Mouse (Mus musculus) brain, adult 2 months (tissue): ENCODE data around the gene Myh3.
"Not testable (repeated sequence)": the region's sequence is repeated elsewhere in the genome, so short reads cannot be mapped to it uniquely, and the experiment has no call there.

ENCODE experiments used
- DNase-seq: peaks from one replicate; pipeline ENCODE4 v3.0.0; 2011; ENCODE audit warnings: low read depth, low spot score

The Myh3 gene

DNA sequence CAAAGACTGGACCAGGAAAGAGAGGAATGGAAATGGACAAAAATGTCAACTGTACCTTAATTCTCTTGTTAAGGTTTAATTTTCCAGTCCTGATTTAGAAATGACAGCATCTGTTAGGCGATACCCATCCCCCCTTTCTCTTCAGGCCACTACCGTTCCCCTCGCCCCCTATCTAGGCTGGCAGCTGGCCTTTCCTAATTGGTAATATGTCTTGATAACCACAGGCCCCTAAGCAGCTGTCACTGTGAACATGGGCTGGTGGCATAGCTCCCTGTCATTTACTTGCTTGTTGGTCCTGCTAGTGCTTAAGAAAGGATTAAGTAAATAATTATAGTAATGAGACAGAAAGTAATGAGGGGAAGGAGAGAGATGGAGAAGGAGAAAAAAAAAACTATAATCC is 665 bp upstream of the Myh3 start:
- no peak for DNase-seq

DNA sequence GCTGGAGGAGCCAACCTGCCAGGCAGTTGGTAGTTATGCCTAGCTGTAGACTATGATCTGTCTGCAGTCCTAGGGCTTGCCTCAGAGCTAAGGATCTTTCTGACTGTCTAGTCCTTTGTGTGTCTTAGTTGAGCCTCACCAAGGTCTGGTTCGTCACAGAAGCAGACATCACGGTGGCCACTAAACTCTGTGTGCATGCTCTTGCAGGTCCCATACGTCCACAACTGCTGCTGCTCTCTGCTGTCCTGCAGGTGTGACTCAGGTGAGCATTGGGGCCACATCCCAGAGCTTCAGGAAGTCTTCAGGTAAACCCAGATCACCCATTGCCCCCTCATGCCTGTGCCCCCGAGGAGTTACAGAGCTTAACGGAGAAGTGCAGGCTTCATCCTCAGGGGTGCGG is 788 bp downstream of the Myh3 start:
- DNase-seq: no peak

DNA sequence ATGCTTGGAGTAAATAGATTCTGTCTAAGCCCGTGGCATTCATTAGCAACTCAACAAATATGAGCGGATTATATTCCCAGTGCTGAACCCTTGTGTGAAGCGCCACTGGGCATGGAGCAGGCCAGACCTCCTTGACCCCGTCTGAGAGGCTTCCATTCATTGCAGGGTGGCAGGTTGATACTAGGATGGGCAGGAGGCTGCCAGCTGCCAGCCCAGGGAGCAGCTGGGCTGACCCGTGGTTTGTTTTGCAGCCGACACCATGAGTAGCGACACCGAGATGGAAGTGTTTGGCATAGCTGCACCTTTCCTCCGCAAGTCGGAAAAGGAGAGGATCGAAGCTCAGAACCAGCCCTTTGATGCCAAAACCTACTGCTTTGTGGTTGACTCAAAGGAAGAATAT is 1.6 kb downstream of the Myh3 start:
- DNase-seq: no peak

- peak; percentile 80 for DNase-seq
Observed at GRCm38 (mm10) chr11:67080168-67080567, 2.1 kb downstream of the Myh3 start.

DNA sequence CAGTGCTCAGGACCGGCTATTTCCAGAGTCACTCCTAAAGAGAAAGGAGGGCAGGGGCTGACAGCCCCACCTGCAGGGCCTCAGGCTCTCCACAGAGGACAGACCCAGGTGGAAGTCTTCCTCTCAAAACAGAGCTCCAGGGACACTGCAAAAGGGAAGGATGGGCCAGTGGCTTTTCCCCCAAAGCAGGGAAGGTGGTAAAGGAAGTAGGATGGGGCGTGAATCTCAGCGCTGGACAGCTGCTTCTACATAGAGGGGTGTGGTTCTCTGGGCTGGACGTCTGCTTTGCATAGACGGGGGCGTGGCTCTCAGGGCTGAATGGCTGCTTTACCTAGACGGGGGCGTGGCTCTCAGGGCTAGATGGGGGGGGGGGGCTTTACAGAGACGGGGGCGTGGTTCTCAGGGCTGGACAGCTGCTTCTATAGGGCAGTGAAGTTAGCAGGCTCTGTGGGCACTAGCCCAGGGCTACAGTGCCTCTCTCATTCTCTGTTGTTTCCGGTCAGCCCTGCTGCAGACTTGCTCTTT is 3.1 kb downstream of the Myh3 start:
- no peak for DNase-seq

DNA sequence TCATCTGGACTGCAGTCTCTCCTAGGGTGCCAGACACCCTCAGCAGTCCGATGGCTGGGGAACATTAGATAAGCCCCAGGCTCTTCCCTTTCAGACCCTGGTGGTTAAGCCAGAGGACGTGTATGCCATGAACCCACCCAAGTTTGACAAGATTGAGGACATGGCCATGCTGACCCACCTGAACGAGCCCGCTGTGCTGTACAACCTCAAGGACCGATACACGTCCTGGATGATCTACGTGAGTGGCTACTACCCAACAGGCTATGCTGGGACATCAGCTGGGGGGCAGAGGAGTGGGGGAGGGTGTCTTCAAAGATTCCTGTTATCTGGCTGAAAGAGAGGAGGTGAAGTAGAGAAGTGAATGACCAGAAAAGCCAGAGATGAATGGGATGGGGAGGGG is 4.1 kb downstream of the Myh3 start:
- DNase-seq: no peak

DNA sequence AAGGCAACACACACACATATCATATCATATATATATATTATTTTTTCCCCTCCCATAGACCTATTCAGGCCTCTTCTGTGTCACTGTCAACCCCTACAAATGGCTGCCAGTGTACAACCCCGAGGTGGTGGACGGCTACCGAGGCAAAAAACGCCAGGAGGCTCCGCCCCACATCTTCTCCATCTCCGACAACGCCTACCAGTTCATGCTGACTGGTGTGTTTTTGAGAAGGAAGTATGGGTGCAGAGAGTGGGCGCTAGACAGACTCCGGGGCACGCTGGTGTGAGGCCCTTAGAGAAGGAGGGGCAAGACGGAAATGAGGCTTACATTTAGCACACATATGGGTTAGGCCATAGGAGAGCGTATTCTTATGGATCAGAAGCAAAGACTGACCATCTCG is 4.7 kb downstream of the Myh3 start:
- DNase-seq: no peak

DNA sequence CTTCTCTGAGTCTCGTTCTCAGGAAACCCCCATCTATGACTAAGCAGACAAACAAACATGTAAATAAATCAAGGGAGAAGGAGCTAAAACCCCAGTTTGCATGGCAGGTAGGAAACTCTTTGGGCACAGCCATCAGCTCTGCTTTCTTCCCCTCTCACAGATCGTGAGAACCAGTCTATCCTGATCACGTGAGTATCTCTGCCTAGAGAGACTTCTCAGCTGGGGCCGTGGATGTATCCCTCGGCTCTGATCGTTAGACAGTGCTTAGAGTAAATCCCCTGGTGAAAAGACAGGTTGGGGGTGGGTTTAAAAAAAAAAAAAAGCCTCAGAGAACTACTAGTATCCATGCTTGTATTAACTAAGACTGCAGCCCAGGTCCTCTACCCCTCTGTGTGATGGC is 5.1 kb downstream of the Myh3 start:
- no peak for DNase-seq

DNA sequence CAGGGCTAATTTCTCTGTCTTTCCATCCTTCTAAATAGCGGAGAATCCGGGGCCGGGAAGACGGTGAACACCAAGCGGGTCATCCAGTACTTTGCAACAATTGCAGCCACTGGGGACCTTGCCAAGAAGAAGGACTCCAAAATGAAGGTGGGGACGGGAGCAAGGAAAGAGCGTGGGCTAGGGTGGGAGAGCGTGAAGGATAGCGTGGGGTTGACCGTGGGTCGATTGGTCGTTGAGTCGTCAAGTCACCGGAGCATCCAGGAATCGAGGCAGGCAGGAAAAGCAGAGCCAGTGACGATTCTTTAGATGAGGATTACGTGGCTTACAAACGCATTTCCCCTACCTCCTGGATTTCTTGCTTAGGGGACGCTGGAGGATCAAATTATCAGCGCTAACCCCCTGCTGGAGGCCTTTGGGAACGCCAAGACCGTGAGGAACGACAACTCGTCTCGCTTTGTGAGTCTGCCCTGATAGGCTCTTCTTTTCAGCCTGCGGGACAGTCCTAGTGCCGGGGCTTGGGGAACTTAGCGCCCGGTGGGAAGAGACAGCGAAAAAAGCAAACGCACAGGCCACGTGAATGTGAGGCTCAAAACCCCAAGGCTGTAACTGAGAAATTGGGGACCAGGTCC is 5.7 kb downstream of the Myh3 start:
- no peak for DNase-seq

DNA sequence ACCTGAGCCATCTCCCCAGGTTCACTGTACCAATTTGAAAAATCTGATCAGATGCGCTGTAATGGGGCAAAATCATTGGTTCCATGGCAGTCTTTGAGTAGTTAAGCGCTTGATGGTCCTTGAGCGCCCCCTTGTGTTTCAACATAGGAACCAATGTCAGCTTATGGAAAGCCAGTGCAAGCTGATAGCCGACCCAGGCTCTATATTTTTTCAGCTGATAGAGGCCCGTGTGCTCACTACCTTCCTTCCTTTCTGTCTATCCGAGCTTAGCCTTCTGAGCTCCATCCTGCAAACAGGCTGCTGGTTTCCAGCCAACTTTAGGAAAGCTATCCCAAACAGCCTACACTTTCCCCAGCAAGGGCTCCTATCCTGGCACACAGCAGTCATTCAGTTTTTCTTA is 7.4 kb downstream of the Myh3 start:
- peak; percentile 92 for DNase-seq

DNA sequence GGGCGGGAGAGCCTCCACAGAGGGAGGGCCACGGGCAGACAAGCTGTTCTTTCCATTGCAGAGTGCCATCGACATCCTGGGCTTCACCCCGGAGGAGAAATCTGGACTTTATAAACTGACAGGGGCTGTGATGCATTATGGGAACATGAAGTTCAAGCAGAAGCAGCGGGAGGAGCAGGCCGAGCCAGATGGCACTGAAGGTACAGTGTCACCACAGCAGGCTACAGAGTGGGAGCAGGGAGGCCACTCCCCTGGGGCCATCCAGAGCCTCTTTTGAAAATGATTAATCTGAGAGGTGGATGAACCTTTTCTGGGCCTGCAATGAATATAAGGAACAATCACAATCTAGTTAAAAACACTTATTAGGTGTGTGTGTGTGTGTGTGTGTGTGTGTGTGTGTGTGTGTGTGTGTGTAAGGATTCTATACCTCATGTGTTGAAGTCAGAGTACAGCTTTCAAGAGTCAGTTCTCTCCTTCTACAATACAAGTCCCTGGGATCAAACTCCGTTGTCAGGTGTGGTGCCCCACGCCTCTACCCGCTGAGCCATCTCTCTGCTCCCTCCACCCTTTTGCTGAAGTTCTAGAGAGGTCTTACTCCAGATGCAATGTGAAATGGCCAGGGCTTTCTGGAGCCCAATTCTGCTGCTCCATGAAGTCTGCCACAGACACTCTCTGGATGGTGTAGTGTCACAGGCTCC is 8.5 kb downstream of the Myh3 start:
- DNase-seq: no peak

- DNase-seq: no peak
Observed at GRCm38 (mm10) chr11:67087225-67087624, 9.1 kb downstream of the Myh3 start.

- not testable (repeated sequence) for DNase-seq
Observed at GRCm38 (mm10) chr11:67092354-67092753, 14.3 kb downstream of the Myh3 start.

DNA sequence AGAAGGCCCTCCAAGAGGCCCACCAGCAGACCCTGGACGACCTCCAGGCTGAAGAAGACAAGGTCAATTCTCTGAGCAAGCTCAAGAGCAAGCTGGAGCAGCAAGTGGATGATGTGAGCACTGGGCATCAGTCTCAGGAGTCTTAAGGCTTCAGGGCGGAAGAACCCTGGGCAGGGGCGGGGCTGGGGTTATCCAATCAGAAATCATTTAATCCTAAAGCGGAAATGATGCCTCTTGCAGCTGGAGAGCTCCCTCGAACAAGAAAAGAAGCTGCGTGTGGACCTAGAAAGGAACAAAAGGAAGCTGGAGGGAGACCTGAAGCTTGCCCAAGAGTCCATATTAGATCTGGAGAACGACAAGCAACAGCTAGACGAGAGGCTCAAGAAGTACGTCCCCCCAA is 15.1 kb downstream of the Myh3 start:
- no peak for DNase-seq

DNA sequence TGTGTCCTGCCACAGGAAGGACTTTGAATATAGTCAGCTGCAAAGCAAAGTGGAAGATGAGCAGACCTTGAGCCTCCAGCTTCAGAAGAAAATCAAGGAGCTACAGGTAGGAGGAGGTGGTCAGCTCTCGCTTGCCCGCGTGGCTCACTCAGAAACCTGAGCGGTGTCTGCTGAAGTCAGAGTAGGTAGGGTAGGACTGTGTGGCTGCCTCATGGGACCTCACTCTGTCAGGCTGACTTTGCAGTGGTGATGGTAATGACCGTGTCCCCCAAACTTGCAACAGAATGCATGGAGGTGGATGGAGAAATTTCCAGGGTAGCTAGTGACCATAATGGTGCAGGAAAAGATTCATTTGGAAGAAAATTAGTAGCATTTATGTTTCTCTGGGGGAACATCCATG is 15.6 kb downstream of the Myh3 start:
- no peak for DNase-seq

GRCm38 (mm10) chr11:67094470-67094869 is 16.4 kb downstream of the Myh3 start:
- DNase-seq: no peak

GRCm38 (mm10) chr11:67097709-67098108 is 19.6 kb downstream of the Myh3 start:
- no peak for DNase-seq

GRCm38 (mm10) chr11:67098427-67098826 is 20.3 kb downstream of the Myh3 start:
- DNase-seq: peak; percentile 89

- DNase-seq: no peak
Observed at GRCm38 (mm10) chr11:67099241-67099640, 21.1 kb downstream of the Myh3 start.

DNA sequence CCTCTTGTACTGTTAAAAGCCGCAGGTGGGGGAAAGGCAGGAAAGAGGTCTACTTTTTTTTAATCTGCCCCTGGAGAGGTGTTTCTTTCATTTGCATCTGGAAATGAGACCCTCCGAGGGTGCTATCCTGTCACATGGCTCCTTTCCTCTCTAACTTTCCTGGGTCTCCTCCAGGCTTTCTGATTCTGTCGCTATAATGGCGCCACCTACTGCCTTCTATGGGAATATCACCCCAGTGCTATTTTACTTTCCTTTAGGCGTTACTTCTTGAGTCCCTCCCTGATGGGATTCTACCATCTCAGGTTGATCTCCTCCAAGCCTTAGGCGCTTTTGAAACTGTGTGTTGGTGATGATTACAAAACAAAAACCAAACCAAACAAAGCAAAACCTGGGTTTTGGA is 22.1 kb downstream of the Myh3 start:
- peak; percentile 41 for DNase-seq

- peak; percentile 68 for DNase-seq
Observed at GRCm38 (mm10) chr11:67101713-67102112, 23.6 kb downstream of the Myh3 start.

- DNase-seq: no peak
Observed at GRCm38 (mm10) chr11:67103256-67103655, 25.2 kb downstream of the Myh3 start.

GRCm38 (mm10) chr11:67104242-67104641 is 26.1 kb downstream of the Myh3 start:
- no peak for DNase-seq
